Mouse (Mus musculus): ENCODE data around the gene Mfsd6. TPM values are rescaled to one million over a fixed set of nuclear protein-coding genes. Genes with fewer than 3 reads are reported as not detected.

Gene Mfsd6
- polyA plus RNA-seq, 1 experiment = 4.3 TPM

- Histone ChIP-seq H3K4me3 (ENCODE audit: low read depth, low read length) (no peak overlapping the region), H3K9me3 (replicated peaks; ENCODE audit: control insufficient read depth, insufficient read depth, low read length, poor library complexity, severe bottlenecking) (no peaks in the 10 kb centered on the region), H3K4me1 (ENCODE audit: control insufficient read depth, insufficient read depth, low read length) (no peaks in the 10 kb centered on the region), H3K27me3 (ENCODE audit: control insufficient read depth, insufficient read depth, low read length, poor library complexity, severe bottlenecking) (no peaks in the 10 kb centered on the region), H3K36me3 (ENCODE audit: control insufficient read depth, insufficient read depth, low read length, poor library complexity, severe bottlenecking) (peaks cover 12% of the 10 kb centered on the region), H3K27ac (ENCODE audit: insufficient read depth, low read length) (no peak overlapping the region), H3K9ac (ENCODE audit: low read depth, poor library complexity, severe bottlenecking) (no peak overlapping the region)
- TF ChIP-seq EP300 (IDR thresholded peaks at IDR 0.05; ENCODE audit: insufficient read depth, low read depth, low read length) (no peak), POLR2A (IDR thresholded peaks at IDR 0.05; ENCODE audit: insufficient read depth, low read length) (no peak), CTCF (IDR thresholded peaks at IDR 0.05; ENCODE audit: low read depth, low read length) (no peak)
Measured at GRCm38 (mm10) chr1:52640266-52640665, 87.0 kb downstream of the Mfsd6 start.

- Histone ChIP-seq H3K36me3 (ENCODE audit: control insufficient read depth, insufficient read depth, low read length, poor library complexity, severe bottlenecking) (peaks cover 12% of the 10 kb centered on the region), H3K4me1 (ENCODE audit: control insufficient read depth, insufficient read depth, low read length) (no peaks in the 10 kb centered on the region), H3K27ac (ENCODE audit: insufficient read depth, low read length) (no peak overlapping the region), H3K9me3 (replicated peaks; ENCODE audit: control insufficient read depth, insufficient read depth, low read length, poor library complexity, severe bottlenecking) (no peaks in the 10 kb centered on the region), H3K4me3 (ENCODE audit: low read depth, low read length) (no peak overlapping the region), H3K27me3 (ENCODE audit: control insufficient read depth, insufficient read depth, low read length, poor library complexity, severe bottlenecking) (no peaks in the 10 kb centered on the region), H3K9ac (ENCODE audit: low read depth, poor library complexity, severe bottlenecking) (no peak overlapping the region)
- TF ChIP-seq POLR2A (IDR thresholded peaks at IDR 0.05; ENCODE audit: insufficient read depth, low read length) (no peak), CTCF (IDR thresholded peaks at IDR 0.05; ENCODE audit: low read depth, low read length) (no peak), EP300 (IDR thresholded peaks at IDR 0.05; ENCODE audit: insufficient read depth, low read depth, low read length) (no peak)
Measured at GRCm38 (mm10) chr1:52639090-52639489, 88.2 kb downstream of the Mfsd6 start.

- Histone ChIP-seq H3K4me1 (ENCODE audit: control insufficient read depth, insufficient read depth, low read length) (no peaks in the 10 kb centered on the region), H3K9ac (ENCODE audit: low read depth, poor library complexity, severe bottlenecking) (no peak overlapping the region), H3K27ac (ENCODE audit: insufficient read depth, low read length) (no peak overlapping the region), H3K27me3 (ENCODE audit: control insufficient read depth, insufficient read depth, low read length, poor library complexity, severe bottlenecking) (no peaks in the 10 kb centered on the region), H3K9me3 (replicated peaks; ENCODE audit: control insufficient read depth, insufficient read depth, low read length, poor library complexity, severe bottlenecking) (no peaks in the 10 kb centered on the region), H3K4me3 (ENCODE audit: low read depth, low read length) (no peak overlapping the region), H3K36me3 (ENCODE audit: control insufficient read depth, insufficient read depth, low read length, poor library complexity, severe bottlenecking) (peaks cover 12% of the 10 kb centered on the region)
- no peak for TF ChIP-seq EP300 (IDR thresholded peaks at IDR 0.05; ENCODE audit: insufficient read depth, low read depth, low read length)
Measured at GRCm38 (mm10) chr1:52638101-52638500, 89.2 kb downstream of the Mfsd6 start.

GRCm38 (mm10) chr1:52635932-52636331, 91.3 kb downstream of the Mfsd6 start:
- no peaks in the 10 kb centered on the region for H3K9me3 ChIP-seq (replicated peaks; ENCODE audit: control insufficient read depth, insufficient read depth, low read length, poor library complexity, severe bottlenecking)
- H3K27ac ChIP-seq (ENCODE audit: insufficient read depth, low read length) = no peak overlapping the region
- H3K9ac ChIP-seq (ENCODE audit: low read depth, poor library complexity, severe bottlenecking) = no peak overlapping the region
- H3K27me3 ChIP-seq (ENCODE audit: control insufficient read depth, insufficient read depth, low read length, poor library complexity, severe bottlenecking) = no peaks in the 10 kb centered on the region
- TF ChIP-seq POLR2A (IDR thresholded peaks at IDR 0.05; ENCODE audit: insufficient read depth, low read length) (no peak), EP300 (IDR thresholded peaks at IDR 0.05; ENCODE audit: insufficient read depth, low read depth, low read length) (no peak), CTCF (IDR thresholded peaks at IDR 0.05; ENCODE audit: low read depth, low read length) (no peak)
- H3K4me3 ChIP-seq (ENCODE audit: low read depth, low read length) = no peak overlapping the region
- no peaks in the 10 kb centered on the region for H3K4me1 ChIP-seq (ENCODE audit: control insufficient read depth, insufficient read depth, low read length)
- H3K36me3 ChIP-seq (ENCODE audit: control insufficient read depth, insufficient read depth, low read length, poor library complexity, severe bottlenecking) = peaks cover 12% of the 10 kb centered on the region; the same call in 1 of the 2 replicates

- Histone ChIP-seq H3K27me3 (ENCODE audit: control insufficient read depth, insufficient read depth, low read length, poor library complexity, severe bottlenecking) (no peaks in the 10 kb centered on the region), H3K9ac (ENCODE audit: low read depth, poor library complexity, severe bottlenecking) (no peak overlapping the region), H3K9me3 (replicated peaks; ENCODE audit: control insufficient read depth, insufficient read depth, low read length, poor library complexity, severe bottlenecking) (no peaks in the 10 kb centered on the region), H3K4me3 (ENCODE audit: low read depth, low read length) (no peak overlapping the region), H3K36me3 (ENCODE audit: control insufficient read depth, insufficient read depth, low read length, poor library complexity, severe bottlenecking) (peaks cover 9% of the 10 kb centered on the region; the same call in 1 of the 2 replicates), H3K27ac (ENCODE audit: insufficient read depth, low read length) (no peak overlapping the region), H3K4me1 (ENCODE audit: control insufficient read depth, insufficient read depth, low read length) (no peaks in the 10 kb centered on the region)
- TF ChIP-seq POLR2A (IDR thresholded peaks at IDR 0.05; ENCODE audit: insufficient read depth, low read length) = no peak
- no peak for TF ChIP-seq EP300 (IDR thresholded peaks at IDR 0.05; ENCODE audit: insufficient read depth, low read depth, low read length)
- no peak for TF ChIP-seq CTCF (IDR thresholded peaks at IDR 0.05; ENCODE audit: low read depth, low read length)
Measured at GRCm38 (mm10) chr1:52634251-52634650, 93.0 kb downstream of the Mfsd6 start.

GRCm38 (mm10) chr1:52631570-52631969, 95.7 kb downstream of the Mfsd6 start:
- no peak for TF ChIP-seq POLR2A (IDR thresholded peaks at IDR 0.05; ENCODE audit: insufficient read depth, low read length)
- no peak for TF ChIP-seq CTCF (IDR thresholded peaks at IDR 0.05; ENCODE audit: low read depth, low read length)
- no peaks in the 10 kb centered on the region for H3K4me1 ChIP-seq (ENCODE audit: control insufficient read depth, insufficient read depth, low read length)
- H3K9ac ChIP-seq (ENCODE audit: low read depth, poor library complexity, severe bottlenecking) = no peak overlapping the region
- no peaks in the 10 kb centered on the region for H3K27me3 ChIP-seq (ENCODE audit: control insufficient read depth, insufficient read depth, low read length, poor library complexity, severe bottlenecking)
- peak overlapping the region; percentile 45; the same call in 1 of the 2 replicates for H3K4me3 ChIP-seq (ENCODE audit: low read depth, low read length)
- H3K9me3 ChIP-seq (replicated peaks; ENCODE audit: control insufficient read depth, insufficient read depth, low read length, poor library complexity, severe bottlenecking) = no peaks in the 10 kb centered on the region
- no peak overlapping the region for H3K27ac ChIP-seq (ENCODE audit: insufficient read depth, low read length)
- peaks cover 3% of the 10 kb centered on the region; the same call in 1 of the 2 replicates for H3K36me3 ChIP-seq (ENCODE audit: control insufficient read depth, insufficient read depth, low read length, poor library complexity, severe bottlenecking)

Measured in ES-Bruce4 (cell line).